Mouse (Mus musculus): ENCODE measurements at regions not wholly inside any gene's neighbourhood (a gene's known extent, or its start where the extent isn't known, plus 50 kb on each side); places are given as distances from the start of the nearest gene placed in this dataset.

- DNase-seq, result no peak
Measured at GRCm38 (mm10) chr12:71370091-71370490, 60.4 kb downstream of the Dact1 start.

GRCm38 (mm10) chr12:71371948-71372347 lies 62.3 kb downstream of the Dact1 start:
- DNase-seq, result no peak

GRCm38 (mm10) chr12:71373633-71374032 lies 63.9 kb downstream of the Dact1 start:
- DNase-seq, result no peak

GRCm38 (mm10) chr12:71376446-71376845 lies 66.8 kb downstream of the Dact1 start:
- no peak for DNase-seq

- no peak for DNase-seq
Measured at GRCm38 (mm10) chr12:71376966-71377365, 67.3 kb downstream of the Dact1 start.

GRCm38 (mm10) chr12:71379626-71380423 lies 70.1 kb downstream of the Dact1 start:
- DNase-seq, result no peak

GRCm38 (mm10) chr12:71380424-71380761 lies 70.7 kb downstream of the Dact1 start:
- DNase-seq, result no peak

GRCm38 (mm10) chr12:71386251-71386650 lies 76.6 kb downstream of the Dact1 start:
- no peak for DNase-seq

- DNase-seq, result no peak
Measured at GRCm38 (mm10) chr12:71391481-71391880, 81.8 kb downstream of the Dact1 start.

- DNase-seq, result no peak
Measured at GRCm38 (mm10) chr12:71393752-71394151, 84.1 kb downstream of the Dact1 start.

GRCm38 (mm10) chr12:71397456-71397855 lies 87.8 kb downstream of the Dact1 start:
- DNase-seq, result no peak

- no peak for DNase-seq
Measured at GRCm38 (mm10) chr12:71398701-71399100, 89.0 kb downstream of the Dact1 start.

- no peak for DNase-seq
Measured at GRCm38 (mm10) chr12:71400201-71400600, 90.5 kb downstream of the Dact1 start.

GRCm38 (mm10) chr12:71401621-71402416 lies 92.1 kb downstream of the Dact1 start:
- DNase-seq, result no peak

GRCm38 (mm10) chr12:71407294-71407693 lies 97.6 kb downstream of the Dact1 start:
- no peak for DNase-seq

GRCm38 (mm10) chr12:71408396-71409050 lies 98.8 kb downstream of the Dact1 start:
- DNase-seq, result no peak

GRCm38 (mm10) chr12:71412331-71412730 lies 102.6 kb downstream of the Dact1 start:
- no peak for DNase-seq

- DNase-seq, result no peak
Measured at GRCm38 (mm10) chr12:71416968-71417367, 107.3 kb downstream of the Dact1 start.

GRCm38 (mm10) chr12:71418186-71418585 lies 108.5 kb downstream of the Dact1 start:
- DNase-seq, result no peak

- DNase-seq, result no peak
Measured at GRCm38 (mm10) chr12:71419161-71419560, 109.5 kb downstream of the Dact1 start.

- no peak for DNase-seq
Measured at GRCm38 (mm10) chr12:71426023-71426719, 116.5 kb downstream of the Dact1 start.

GRCm38 (mm10) chr12:71427974-71428373 lies 118.3 kb downstream of the Dact1 start:
- DNase-seq, result no peak
